Mouse (Mus musculus): ENCODE data around the gene Cmc2. TPM values are rescaled to one million over a fixed set of nuclear protein-coding genes. Genes with fewer than 3 reads are reported as not detected.

The Cmc2 gene
- polyA plus RNA-seq, 1 experiment from 2014 or later = 87.1 TPM

Other genes starting within 250 kb of the Cmc2 start
- 3.6 and 4.1 TPM in 2 replicates for gene Cdyl2, start 188.5 kb downstream of the Cmc2 start, polyA plus RNA-seq (2016; fragmentation: Nextera tagmentation; extraction: Ambion mirVana)
- gene Cenpn, start 275 bp upstream of the Cmc2 start, polyA plus RNA-seq (2016; fragmentation: Nextera tagmentation; extraction: Ambion mirVana) = 37.3 and 41.1 TPM in 2 replicates
- gene Atmin, start 21.9 kb upstream of the Cmc2 start, polyA plus RNA-seq (2016; fragmentation: Nextera tagmentation; extraction: Ambion mirVana) = 7.6 and 8.2 TPM in 2 replicates
- gene 1700030J22Rik, start 57.5 kb upstream of the Cmc2 start, polyA plus RNA-seq (2016; fragmentation: Nextera tagmentation; extraction: Ambion mirVana) = 0.66 and 0.92 TPM in 2 replicates
- 86.0 and 93.4 TPM in 2 replicates for gene Gcsh, start 72.1 kb upstream of the Cmc2 start, polyA plus RNA-seq (2016; fragmentation: Nextera tagmentation; extraction: Ambion mirVana)
- 0.01 and 0.02 TPM in 2 replicates for gene Pkd1l2, start 161.0 kb upstream of the Cmc2 start, polyA plus RNA-seq (2016; fragmentation: Nextera tagmentation; extraction: Ambion mirVana)
- 10.3 and 10.8 TPM in 2 replicates for gene Bco1, start 174.4 kb upstream of the Cmc2 start, polyA plus RNA-seq (2016; fragmentation: Nextera tagmentation; extraction: Ambion mirVana)
- gene Gan, start 236.7 kb upstream of the Cmc2 start, polyA plus RNA-seq (2016; fragmentation: Nextera tagmentation; extraction: Ambion mirVana) = 1.9 and 2.1 TPM in 2 replicates